ENCODE assay signal across 17 mouse cellular contexts in genomic region chr7:144233479-144233878, GRCm38 (mm10).
A peak's percentile ranks its signal among the peaks of the same experiment; 100 is the strongest.
DNase-seq lines count a peak whose midpoint lies in the region; ATAC-seq and TF ChIP-seq lines count a peak whose summit lies in the region.
"Had no signal": no experiment of that assay in that cellular context is flagged by ENCODE, and none has a peak within 500 bp of the region (broad histone marks: within the 10 kb centered on the region; RNA-seq: fewer than 3 reads in every experiment).

No protein-coding gene starts in this region.

- no peak overlapping the region for H3K4me2 ChIP-seq in lung, postnatal 0 days (replicated peaks; ENCODE audit: low read depth, low read length)
- no peak overlapping the region for H3K4me2 ChIP-seq in stomach, embryonic 16.5 days (ENCODE audit: low read depth, low read length)
- no peak overlapping the region for H3K4me2 ChIP-seq in forebrain, embryonic 13.5 days
- H3K4me2 ChIP-seq: heart, embryonic 12.5 days; limb, embryonic 15.5 days; lung, embryonic 14.5 days had no signal

- H3K4me1 ChIP-seq in lung, postnatal 0 days (ENCODE audit: insufficient read depth, low read depth, low read length): no peaks in the 10 kb centered on the region
- H3K4me1 ChIP-seq in stomach, embryonic 16.5 days (ENCODE audit: control insufficient read depth, insufficient read depth, low read length): 0 out of 2 replicates have a peak, but pooled peaks cover 3% of the 10 kb centered on the region
- peaks cover 47% of the 10 kb centered on the region for H3K4me1 ChIP-seq in forebrain, embryonic 13.5 days
- H3K4me1 ChIP-seq: limb, embryonic 15.5 days had no signal

- no peaks in the 10 kb centered on the region for H3K9me3 ChIP-seq in lung, postnatal 0 days (ENCODE audit: low read length)
- H3K9me3 ChIP-seq in stomach, embryonic 16.5 days (replicated peaks; ENCODE audit: control insufficient read depth, low read length): no peaks in the 10 kb centered on the region
- no peaks in the 10 kb centered on the region for H3K9me3 ChIP-seq in forebrain, embryonic 13.5 days (replicated peaks)
- H3K9me3 ChIP-seq: heart, embryonic 12.5 days; limb, embryonic 15.5 days; midbrain, embryonic 10.5 days had no signal

- no peaks in the 10 kb centered on the region for H3K36me3 ChIP-seq in lung, postnatal 0 days (ENCODE audit: insufficient read depth, low read length)
- H3K36me3 ChIP-seq in stomach, embryonic 16.5 days (ENCODE audit: control insufficient read depth, insufficient read depth, low read length): no peaks in the 10 kb centered on the region
- H3K36me3 ChIP-seq in forebrain, embryonic 13.5 days (ENCODE audit: poor library complexity, severe bottlenecking): no peaks in the 10 kb centered on the region
- H3K36me3 ChIP-seq: heart, embryonic 12.5 days; limb, embryonic 15.5 days; midbrain, embryonic 10.5 days had no signal

- ATAC-seq in lung, postnatal 0 days: peak; percentile 40
- ATAC-seq in stomach, embryonic 16.5 days (ENCODE audit: insufficient read depth, low FRiP score): peak; percentile 59
- ATAC-seq in forebrain, embryonic 13.5 days: no peak
- ATAC-seq: forebrain, embryonic 16.5 days; inflammation-experienced regulatory T-cells, adult 6 months had no signal

- no peak overlapping the region for H3K4me3 ChIP-seq in lung, postnatal 0 days (ENCODE audit: low read depth, low read length)
- no peak overlapping the region for H3K4me3 ChIP-seq in stomach, embryonic 16.5 days (replicated peaks; ENCODE audit: low read length)
- no peak overlapping the region for H3K4me3 ChIP-seq in forebrain, embryonic 13.5 days
- H3K4me3 ChIP-seq: gastrocnemius, adult 2 months; heart, embryonic 12.5 days; limb, embryonic 15.5 days; midbrain, embryonic 10.5 days had no signal

- no peak for TF ChIP-seq EP300 in lung, postnatal 0 days (IDR thresholded peaks at IDR 0.05)

- no peak overlapping the region for H3K27ac ChIP-seq in lung, postnatal 0 days (ENCODE audit: low read length)
- no peak overlapping the region for H3K27ac ChIP-seq in stomach, embryonic 16.5 days (ENCODE audit: low read length)
- H3K27ac ChIP-seq in forebrain, embryonic 13.5 days: no peak overlapping the region
- H3K27ac ChIP-seq: gastrocnemius, adult 2 months; kidney, postnatal 0 days; limb, embryonic 15.5 days had no signal

- 52% methylated on average over 8 of the region's 8 CpGs for WGBS in lung, postnatal 0 days
- WGBS in stomach, embryonic 16.5 days: 67% methylated on average over 8 of the region's 8 CpGs
- 90% methylated on average over 8 of the region's 8 CpGs for WGBS in forebrain, embryonic 13.5 days

- TF ChIP-seq CTCF in lung, postnatal 0 days (IDR thresholded peaks at IDR 0.05): no peak

- DNase-seq in lung, postnatal 0 days (ENCODE audit: low spot score): peak; percentile 65
- DNase-seq in lung, postnatal 14 days: no peak
- DNase-seq in adipocyte (ENCODE audit: low spot score): peak; percentile 47
- DNase-seq in adrenal gland, postnatal 36 days: peak; percentile 64 to 75
- DNase-seq in layer of hippocampus, postnatal 25 days (ENCODE audit: extremely low spot score in 1 of 2, low spot score in 1 of 2): no peak
- DNase-seq: cerebellum, postnatal 14 days; gastrocnemius, adult 2 months; layer of hippocampus, adult 9-11 months; lung, embryonic 14.5 days had no signal

- no peaks in the 10 kb centered on the region for H3K27me3 ChIP-seq in lung, postnatal 0 days (replicated peaks; ENCODE audit: insufficient read depth, low read length)
- no peaks in the 10 kb centered on the region for H3K27me3 ChIP-seq in stomach, embryonic 16.5 days (ENCODE audit: control insufficient read depth, insufficient read depth, low read length)
- no peaks in the 10 kb centered on the region for H3K27me3 ChIP-seq in forebrain, embryonic 13.5 days

- no peak overlapping the region for H3K9ac ChIP-seq in lung, postnatal 0 days (replicated peaks; ENCODE audit: low read depth)
- no peak overlapping the region for H3K9ac ChIP-seq in stomach, embryonic 16.5 days (ENCODE audit: low read length)
- no peak overlapping the region for H3K9ac ChIP-seq in forebrain, embryonic 13.5 days
- H3K9ac ChIP-seq: heart, embryonic 12.5 days; limb, embryonic 15.5 days; lung, embryonic 14.5 days had no signal

Comparison
In these comparisons a context has a peak if more than half of its experiments do, and no peak if none do; other contexts are left out.
1. DNase-seq: peak in lung, postnatal 0 days (single experiment), adipocyte (single experiment) and adrenal gland, postnatal 36 days (2 of 2); none in lung, postnatal 14 days (single experiment) and layer of hippocampus, postnatal 25 days (0 of 2).